Mouse (Mus musculus) left cerebral cortex, postnatal 10 days (tissue): ENCODE measurements around the gene Txnrd3. TPM values are rescaled to one million over a fixed set of nuclear protein-coding genes. Genes with fewer than 3 reads are reported as not detected.

Source experiments
- DNase-seq, 2 experiments: peaks; one replicate each; pipeline ENCODE4 v3.0.0; 2021 to 2022; ENCODE audit warnings: low spot score in 2 of 2, mixed read lengths in 1 of 2; ENCODE audit errors: extremely low spot score in 1 of 2
- intact Hi-C: fragments of 180-260 bp; cut with DNase I; formaldehyde crosslinking; loops from one replicate; pipeline ENCODE4 v1.15.1; 2025
- total RNA-seq, 2 experiments: library from RNA; stranded (reverse); gene quantifications; 2 replicates each; pipeline ENCODE4 v1.2.3; 2021

Txnrd3 gene
- total RNA-seq, 2 experiments from 2014 or later: 10.0 to 10.6 TPM

DNA sequence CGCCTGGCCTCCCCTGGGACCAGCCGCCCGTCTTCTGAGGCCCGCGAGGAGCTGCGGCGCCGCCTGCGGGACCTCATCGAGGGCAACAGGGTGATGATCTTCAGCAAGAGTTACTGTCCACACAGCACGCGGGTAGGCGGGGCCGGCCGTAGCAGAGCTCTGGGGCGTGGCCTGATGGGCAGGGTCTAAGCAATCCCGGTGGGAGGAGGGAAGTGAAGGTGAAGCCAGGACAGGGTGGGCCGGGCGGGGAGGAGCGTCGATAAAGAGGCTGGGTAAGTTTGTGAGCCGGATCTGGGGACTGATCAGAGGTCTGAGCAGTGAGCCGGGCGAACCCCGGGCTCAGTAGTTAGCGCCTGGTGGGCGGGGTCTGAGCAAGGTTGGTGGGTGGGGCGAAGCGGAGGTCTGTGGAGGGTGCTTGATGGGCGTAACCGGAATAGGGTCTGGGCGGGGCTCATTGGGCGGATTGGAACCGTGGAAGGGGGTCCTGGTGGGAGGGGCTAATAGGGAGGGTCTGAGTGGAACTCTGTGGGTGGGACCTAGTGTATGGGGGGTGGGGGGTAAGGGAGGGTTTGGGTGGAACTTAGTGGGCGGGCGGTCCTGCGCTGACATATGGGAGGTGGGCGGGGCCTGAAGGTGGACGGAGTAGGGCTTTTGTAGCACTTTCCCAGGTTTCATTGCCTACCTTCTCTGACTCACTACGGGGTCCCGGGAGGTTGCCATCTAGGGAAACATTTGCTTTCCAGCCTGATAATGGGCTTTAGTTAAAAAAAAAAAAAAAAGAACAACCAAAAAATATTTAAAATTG is 685 bp downstream of the Txnrd3 start:
- DNase-seq: peak; percentile 70 to 95
- intact Hi-C loops: no loop called here

GRCm38 (mm10) chr6:89649897-89650296 is 6.1 kb downstream of the Txnrd3 start:
- no peak for DNase-seq
- intact Hi-C loops: no loop called here

DNA sequence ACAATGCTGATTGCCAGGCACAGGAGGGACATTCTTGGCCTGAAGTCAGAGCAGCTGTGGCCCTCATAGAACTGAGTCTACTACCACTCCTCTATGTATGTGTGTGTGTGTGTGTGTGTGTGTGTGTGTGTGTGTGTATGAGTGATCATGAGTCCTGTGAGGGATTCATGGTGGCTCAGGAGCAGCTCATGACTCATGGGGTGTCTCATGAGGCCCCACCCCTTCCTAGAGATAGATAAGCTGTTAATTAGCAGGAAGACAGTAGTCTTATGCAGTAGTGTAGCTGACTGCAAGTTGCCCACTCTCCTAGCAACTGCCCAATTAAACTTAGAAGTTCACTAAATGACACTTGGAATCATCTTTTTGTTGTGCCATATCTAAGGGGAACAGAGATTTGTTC is 8.0 kb downstream of the Txnrd3 start:
- intact Hi-C loops: no loop called here
- DNase-seq: no peak

- DNase-seq: no peak
- intact Hi-C loops: no loop called here
These were observed 11.2 kb downstream of the Txnrd3 start for GRCm38 (mm10) chr6:89655011-89655410.

GRCm38 (mm10) chr6:89658342-89658741 is 14.6 kb downstream of the Txnrd3 start:
- intact Hi-C loops: no loop called here

DNA sequence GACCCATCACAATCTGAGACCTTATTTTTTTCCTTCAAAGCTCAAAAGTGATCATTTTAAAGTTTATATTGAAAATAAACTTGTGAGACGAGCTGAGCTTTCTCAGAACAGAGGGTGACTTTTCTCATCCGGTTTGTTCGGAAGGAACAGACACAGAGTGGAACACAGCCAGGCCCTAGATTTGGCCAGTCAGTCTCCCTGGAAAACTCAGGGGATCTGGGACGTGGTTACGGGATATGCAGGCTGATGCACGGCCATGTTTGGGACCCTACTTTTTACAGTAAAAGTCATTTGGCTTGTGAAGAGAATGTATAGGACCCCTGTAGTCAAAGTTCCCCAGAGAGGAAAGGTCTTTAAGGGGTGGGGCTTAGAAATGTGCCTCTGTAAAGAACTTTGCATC is 15.1 kb downstream of the Txnrd3 start:
- no peak for DNase-seq

More at GRCm38 (mm10) chr6:89658342-89658741, 14.6 kb downstream of the Txnrd3 start:
- DNase-seq: no peak

GRCm38 (mm10) chr6:89659692-89660423 is 16.1 kb downstream of the Txnrd3 start:
- DNase-seq: peak in 1 of 2 experiments; percentile 55
- intact Hi-C loops: no loop called here

More for the DNA sequence above, 15.1 kb downstream of the Txnrd3 start:
- intact Hi-C loops: no loop called here

- intact Hi-C loops: no loop called here
- DNase-seq: no peak
These were observed 16.7 kb downstream of the Txnrd3 start for GRCm38 (mm10) chr6:89660490-89660889.

GRCm38 (mm10) chr6:89662521-89662920 is 18.7 kb downstream of the Txnrd3 start:
- DNase-seq: no peak
- intact Hi-C loops: no loop called here

- no peak for DNase-seq
- intact Hi-C loops: no loop called here
These were observed 21.4 kb downstream of the Txnrd3 start for GRCm38 (mm10) chr6:89665155-89665554.

DNA sequence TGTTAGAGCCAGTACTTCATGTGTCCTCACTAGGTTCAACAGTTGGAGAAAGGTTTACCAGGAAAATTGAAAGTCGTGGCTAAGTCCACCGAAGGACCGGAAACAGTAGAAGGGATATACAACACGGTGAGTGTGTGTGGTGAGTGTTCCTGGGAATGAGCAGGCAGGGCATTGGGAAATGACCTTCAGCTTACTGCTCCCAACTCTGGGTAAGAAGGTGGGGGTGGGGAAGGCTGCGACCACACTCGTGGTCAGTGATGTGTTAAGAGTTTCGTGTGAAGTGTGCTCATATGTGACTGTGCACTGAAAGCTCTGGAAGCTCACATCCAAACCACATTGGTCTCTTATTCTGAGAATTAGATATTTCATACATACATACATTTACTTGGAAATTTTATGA is 21.9 kb downstream of the Txnrd3 start:
- intact Hi-C loops: no loop called here
- DNase-seq: no peak

DNA sequence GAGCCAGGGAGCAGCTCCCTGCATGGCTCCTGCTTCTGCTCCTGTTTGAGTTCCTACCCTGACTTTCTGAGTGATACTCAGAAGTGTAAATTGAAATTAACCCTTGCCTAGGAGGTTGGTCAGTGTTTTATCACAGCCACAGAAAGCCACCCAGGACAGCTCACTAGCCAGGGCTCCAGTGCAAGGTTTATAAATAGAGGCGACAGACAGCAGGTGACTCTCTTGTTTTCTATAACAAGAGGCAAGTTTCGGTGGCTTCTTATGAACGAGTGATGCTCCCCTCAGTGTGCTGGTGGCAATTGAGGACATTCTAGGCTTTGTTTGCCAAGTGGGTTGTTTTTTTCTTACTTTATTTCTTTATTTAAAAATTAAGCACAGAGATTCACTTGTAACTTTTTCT is 23.2 kb downstream of the Txnrd3 start:
- intact Hi-C loops: no loop called here
- no peak for DNase-seq

GRCm38 (mm10) chr6:89669556-89669955 is 25.8 kb downstream of the Txnrd3 start:
- intact Hi-C loops: no loop called here
- DNase-seq: no peak

DNA sequence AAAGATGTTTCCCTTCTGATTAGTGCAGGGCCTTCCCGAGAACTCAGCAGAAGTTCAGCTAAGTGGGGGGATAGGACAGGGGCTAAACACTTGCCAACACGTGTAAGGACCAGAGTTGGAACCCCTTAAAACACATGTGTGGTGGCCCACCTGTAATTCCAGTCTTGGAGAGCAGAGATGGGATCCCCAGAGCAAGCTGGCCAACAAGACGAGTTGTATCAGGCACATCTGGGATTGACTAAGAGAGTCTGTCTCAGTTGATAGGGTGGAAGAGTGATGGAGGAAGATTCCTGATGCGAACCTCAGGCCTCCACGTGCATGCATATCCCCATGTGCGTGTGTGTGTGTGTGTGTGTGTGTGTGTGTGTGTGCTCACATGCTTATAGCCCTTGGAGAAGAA is 27.6 kb downstream of the Txnrd3 start:
- intact Hi-C loops: loop anchor here (10.0 kb wide), 2 partner anchors 753 to 893 kb away; partner anchors contain the start of gene Cfap100
- no peak for DNase-seq

GRCm38 (mm10) chr6:89672641-89673040 is 28.9 kb downstream of the Txnrd3 start:
- intact Hi-C loops: loop anchor here (10.0 kb wide), 2 partner anchors 752 to 892 kb away; partner anchors contain the start of gene Cfap100
- no peak for DNase-seq

- no peak for DNase-seq
- intact Hi-C loops: loop anchor here (10.0 kb wide), 2 partner anchors 752 to 892 kb away; partner anchors contain the start of gene Cfap100
These were observed 29.5 kb downstream of the Txnrd3 start for GRCm38 (mm10) chr6:89673135-89673780.

GRCm38 (mm10) chr6:89678522-89678921 is 34.7 kb downstream of the Txnrd3 start:
- intact Hi-C loops: loop anchor here (10.0 kb wide), 2 partner anchors 746 to 886 kb away; partner anchors contain the start of gene Cfap100
- no peak for DNase-seq

DNA sequence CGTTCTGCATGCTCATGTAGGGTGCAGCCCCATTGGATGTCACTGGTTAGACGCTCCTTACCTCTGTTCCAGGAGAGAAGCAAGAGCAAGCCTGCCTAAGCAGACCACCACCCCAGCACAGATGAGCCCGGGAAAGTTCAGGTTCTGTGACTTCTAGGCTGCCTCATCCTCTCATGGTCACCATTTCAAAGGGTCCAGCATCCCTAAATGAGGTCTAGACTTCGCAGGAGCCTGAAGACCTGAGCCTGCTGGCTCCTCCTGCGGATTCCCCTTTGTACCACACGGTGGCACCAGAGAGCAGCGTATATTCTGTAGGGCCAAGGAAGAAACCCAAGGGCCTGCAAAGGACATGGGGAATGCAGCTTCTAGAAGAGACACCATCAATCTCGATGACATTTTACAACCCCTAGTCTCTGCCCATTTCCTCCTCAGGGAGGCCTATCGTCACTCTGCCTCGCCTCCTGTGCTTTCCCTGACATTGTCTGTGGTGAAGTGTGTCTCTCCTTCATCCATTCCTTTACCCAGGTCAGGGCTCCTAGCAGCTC is 35.6 kb downstream of the Txnrd3 start:
- intact Hi-C loops: loop anchor here (10.0 kb wide), 2 partner anchors 745 to 885 kb away; partner anchors contain the start of gene Cfap100

DNA sequence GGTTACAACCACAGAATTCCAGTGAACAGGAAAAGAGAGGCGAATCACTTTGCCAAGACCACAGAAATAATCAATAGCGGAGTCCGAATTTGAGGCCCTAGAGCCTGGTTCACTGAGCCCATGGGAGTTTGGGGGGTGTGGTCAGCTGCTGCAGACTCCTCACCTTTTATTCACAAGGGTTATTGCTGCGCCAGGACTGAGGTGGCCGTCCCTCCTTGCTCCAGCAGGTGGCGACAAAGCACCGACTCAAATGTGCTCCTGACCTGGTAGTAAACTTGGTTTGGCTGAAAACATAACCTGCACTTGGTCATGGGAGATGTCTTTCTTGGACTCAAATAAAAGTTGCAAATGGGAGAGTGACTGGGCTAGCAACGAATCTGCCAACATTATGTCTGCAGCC is 36.4 kb downstream of the Txnrd3 start:
- peak; percentile 63 to 75 for DNase-seq
- intact Hi-C loops: loop anchor here (10.0 kb wide), 1 partner anchor 645 kb away; the partner anchor contains the start of gene Chst13

More for the DNA sequence above, 35.6 kb downstream of the Txnrd3 start:
- peak; percentile 57 to 68 for DNase-seq
